Mouse (Mus musculus): Measurements from ENCODE around the gene Steap1. TPM values are rescaled to one million over a fixed set of nuclear protein-coding genes. Genes with fewer than 3 reads are reported as not detected.

The Steap1 gene
- 9.1 TPM for polyA plus RNA-seq (2014; fragmentation: Illumina TruSeq; extraction: RNeasy Lipid Tissue Mini Kit (QIAGEN cat#74804); ENCODE audit: low read depth, low replicate concordance)

DNA sequence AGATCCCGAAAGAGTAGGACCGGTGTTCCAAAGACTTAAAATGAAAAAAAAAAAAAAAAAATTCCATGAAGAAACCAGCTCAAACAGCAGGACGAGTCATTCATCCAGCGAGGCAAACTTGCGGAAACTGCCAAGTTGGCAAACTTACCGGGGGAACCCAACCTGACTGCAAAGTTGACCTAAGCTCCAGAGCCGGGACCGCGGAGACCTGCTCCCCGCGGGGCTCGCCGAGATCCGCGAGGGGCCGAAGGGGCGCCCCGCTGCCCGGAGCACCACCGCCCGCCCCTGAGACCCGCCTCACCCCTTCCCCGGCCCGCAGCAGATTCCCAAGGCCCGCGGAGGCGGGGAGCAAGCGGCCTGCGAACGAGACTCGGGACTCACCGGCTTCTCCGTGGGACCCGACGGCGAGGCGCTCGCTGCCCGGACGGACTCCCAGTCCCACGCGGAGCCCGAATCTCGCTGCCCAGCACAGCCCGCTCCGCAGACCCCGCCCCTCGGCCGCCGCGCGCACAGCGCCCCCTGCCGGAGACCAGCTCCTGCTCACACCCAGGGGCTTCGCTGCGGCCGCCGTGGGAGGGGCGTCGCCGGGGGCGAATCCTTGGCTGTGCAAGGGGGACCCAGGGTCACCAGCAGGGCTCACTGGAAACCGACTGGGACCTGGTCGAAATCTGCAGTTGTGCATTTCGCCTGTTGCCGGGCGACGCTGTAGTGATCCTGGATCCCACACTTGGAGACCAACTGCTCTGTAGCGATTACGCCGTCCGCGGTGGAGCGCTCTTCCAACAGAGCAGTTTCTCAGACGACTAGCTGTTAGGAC is at the start of gene Steap1:
Steap1 (minus strand) TSS at position 461 of the 817 bp plus-strand sequence.

DNA sequence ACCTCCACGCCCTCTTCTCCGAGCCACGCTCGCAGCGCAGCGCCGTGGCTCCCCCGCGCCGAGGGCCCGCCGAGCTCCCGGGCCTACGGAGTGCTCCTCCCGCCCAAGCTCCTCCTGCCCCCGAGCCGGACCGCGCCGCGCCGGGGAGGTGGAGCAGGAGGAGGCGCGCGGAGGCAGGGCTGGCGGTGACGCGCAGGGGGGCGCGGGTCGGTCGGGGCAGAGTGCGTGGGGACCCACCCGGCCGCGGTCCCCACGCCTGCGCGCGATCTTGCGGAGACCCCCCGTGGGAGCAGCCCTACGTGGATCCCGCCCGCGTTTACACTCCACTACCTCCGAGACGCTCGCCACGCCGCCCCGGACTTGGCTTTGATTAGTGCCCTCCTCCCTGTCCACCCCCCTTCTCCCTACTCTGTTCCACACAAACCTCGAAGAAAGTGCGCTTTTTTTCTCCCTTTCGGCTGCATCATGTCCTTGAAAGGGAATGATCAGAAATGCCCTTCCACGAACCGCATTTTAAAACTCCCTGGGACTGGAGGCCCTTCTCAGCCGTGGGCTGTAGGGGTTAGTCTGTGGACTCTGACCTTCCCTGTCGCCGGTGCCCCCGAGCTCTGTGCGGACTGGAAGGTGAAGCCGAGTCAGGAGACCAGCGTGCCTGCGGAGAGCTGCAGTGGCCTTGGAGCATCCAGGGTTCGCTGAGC is 55.0 kb downstream of the Steap1 start, which contains the start of gene Steap2:
Steap2 (minus strand) TSS at position 623 of the 698 bp plus-strand sequence.

Other genes starting within 250 kb of the Steap1 start
- 161 TPM for gene Cldn12, start 234.4 kb downstream of the Steap1 start, polyA plus RNA-seq (2014; fragmentation: Illumina TruSeq; extraction: RNeasy Lipid Tissue Mini Kit (QIAGEN cat#74804); ENCODE audit: low read depth, low replicate concordance)
- gene Gtpbp10, start 189.8 kb downstream of the Steap1 start, polyA plus RNA-seq (2014; fragmentation: Illumina TruSeq; extraction: RNeasy Lipid Tissue Mini Kit (QIAGEN cat#74804); ENCODE audit: low read depth, low replicate concordance): 46.4 TPM
- gene Gm8773, start 175.5 kb downstream of the Steap1 start, polyA plus RNA-seq (2014; fragmentation: Illumina TruSeq; extraction: RNeasy Lipid Tissue Mini Kit (QIAGEN cat#74804); ENCODE audit: low read depth, low replicate concordance): 0.82 TPM
- 6.4 TPM for gene Cfap69, start 85.1 kb downstream of the Steap1 start, polyA plus RNA-seq (2014; fragmentation: Illumina TruSeq; extraction: RNeasy Lipid Tissue Mini Kit (QIAGEN cat#74804); ENCODE audit: low read depth, low replicate concordance)
- 33.8 TPM for gene Steap2, start 54.7 kb downstream of the Steap1 start, polyA plus RNA-seq (2014; fragmentation: Illumina TruSeq; extraction: RNeasy Lipid Tissue Mini Kit (QIAGEN cat#74804); ENCODE audit: low read depth, low replicate concordance)

All from sigmoid colon, adult 10 weeks (tissue).